Mouse (Mus musculus) MEL (cell line): ENCODE measurements around the gene Ifitm3. TPM values are rescaled to one million over a fixed set of nuclear protein-coding genes. Genes with fewer than 3 reads are reported as not detected.

ENCODE experiments used
- DNase-seq: peaks from one replicate; pipeline ENCODE4 v3.0.0; 2011; ENCODE audit warnings: low read depth, low spot score
- H3K27ac ChIP-seq: 2 replicates; pipeline ENCODE4 v1.5.1; 2012; ENCODE audit warnings: low read depth, mild to moderate bottlenecking, control low read depth, low read length, moderate library complexity; ENCODE audit not compliant: control insufficient read depth
- H3K27me3 ChIP-seq, 2 experiments: fragments of 150-350 bp in 1 of 2; sonication (generic) in 1 of 2; 2 replicates each; pipeline ENCODE4 v1.6.1; 2012; ENCODE audit warnings: low read length in 2 of 2, mild to moderate bottlenecking in 2 of 2, improper control_type of control experiment in 1 of 2, moderate library complexity in 1 of 2; ENCODE audit not compliant: insufficient read depth in 2 of 2, control insufficient read depth in 1 of 2
- H3K36me3 ChIP-seq, 2 experiments: 2 replicates each; pipeline ENCODE4 v1.6.1; 2012 to 2014; ENCODE audit warnings: low read length in 2 of 2, improper control_type of control experiment in 1 of 2, inconsistent platforms in 1 of 2, mild to moderate bottlenecking in 1 of 2; ENCODE audit not compliant: insufficient read depth in 2 of 2, control insufficient read depth in 1 of 2
- H3K4me1 ChIP-seq, 2 experiments: fragments of 150-350 bp in 1 of 2; sonication (generic) in 1 of 2; 2 replicates each; pipeline ENCODE4 v1.6.1; 2012; ENCODE audit warnings: low read length in 2 of 2, improper control_type of control experiment in 1 of 2, mild to moderate bottlenecking in 1 of 2; ENCODE audit not compliant: insufficient read depth in 2 of 2, control insufficient read depth in 1 of 2
- H3K4me3 ChIP-seq, 2 experiments: fragments of 150-350 bp in 1 of 2; sonication (generic) in 1 of 2; 2 replicates each; pipeline ENCODE4 v1.5.1; 2012; ENCODE audit warnings: low read depth in 2 of 2, low read length in 2 of 2, mild to moderate bottlenecking in 2 of 2, moderate library complexity in 2 of 2, control low read depth in 1 of 2, improper control_type of control experiment in 1 of 2; ENCODE audit not compliant: control insufficient read depth in 1 of 2, insufficient read depth in 1 of 2
- H3K79me2 ChIP-seq: 2 replicates; pipeline ENCODE4 v1.6.1; 2012; ENCODE audit warnings: mild to moderate bottlenecking, low read length, moderate library complexity; ENCODE audit not compliant: control insufficient read depth, poor library complexity, insufficient read depth
- H3K9ac ChIP-seq: 2 replicates; pipeline ENCODE4 v1.6.1; 2012; ENCODE audit warnings: low read depth, mild to moderate bottlenecking, control low read depth, low read length, moderate library complexity; ENCODE audit not compliant: control insufficient read depth, poor library complexity, severe bottlenecking
- H3K9me3 ChIP-seq: fragments of 150-350 bp; sonication (generic); replicated peaks from 2 replicates; pipeline ENCODE4 v1.6.1; 2012; ENCODE audit warnings: mild to moderate bottlenecking, low read length, improper control_type of control experiment, moderate library complexity; ENCODE audit not compliant: insufficient read depth
- E2F4 ChIP-seq: IDR thresholded peaks from 2 replicates; pipeline ENCODE4 v1.6.1; 2011; ENCODE audit warnings: low read depth, low read length, improper control_type of control experiment, borderline replicate concordance
- EP300 ChIP-seq, 2 experiments: IDR thresholded peaks; 2 replicates each; pipeline ENCODE4 v1.6.1; 2011; ENCODE audit warnings: improper control_type of control experiment in 2 of 2, low read length in 2 of 2, low read depth in 1 of 2, mild to moderate bottlenecking in 1 of 2
- GABPA ChIP-seq: IDR thresholded peaks from 2 replicates; pipeline ENCODE4 v1.6.1; 2012; ENCODE audit warnings: low read depth, mild to moderate bottlenecking, inconsistent platforms, low read length, improper control_type of control experiment, moderate library complexity
- GATA1 ChIP-seq: IDR thresholded peaks from 2 replicates; pipeline ENCODE4 v1.6.1; 2011; ENCODE audit warnings: low read depth, low read length, improper control_type of control experiment
- MAFK ChIP-seq: IDR thresholded peaks from 2 replicates; pipeline ENCODE4 v1.6.1; 2011; ENCODE audit warnings: low read depth, mild to moderate bottlenecking, low read length, improper control_type of control experiment, borderline replicate concordance
- MXI1 ChIP-seq: IDR thresholded peaks from 2 replicates; pipeline ENCODE4 v1.6.1; 2011; ENCODE audit warnings: mild to moderate bottlenecking, low read depth, low read length, improper control_type of control experiment
- MYC ChIP-seq: IDR thresholded peaks from 2 replicates; pipeline ENCODE4 v1.6.1; 2011; ENCODE audit warnings: low read depth, mild to moderate bottlenecking, low read length, improper control_type of control experiment, moderate library complexity
- NELFE ChIP-seq: IDR thresholded peaks from 2 replicates; pipeline ENCODE4 v1.6.1; 2011; ENCODE audit warnings: low read depth, low read length, improper control_type of control experiment
- NRF1 ChIP-seq: IDR thresholded peaks from 2 replicates; pipeline ENCODE4 v1.6.1; 2014; ENCODE audit warnings: low read depth, mild to moderate bottlenecking, inconsistent platforms, low read length, improper control_type of control experiment, moderate library complexity; ENCODE audit not compliant: poor library complexity, insufficient read depth, severe bottlenecking
- POLR2AphosphoS2 ChIP-seq: IDR thresholded peaks from 2 replicates; pipeline ENCODE4 v1.6.1; 2011; ENCODE audit warnings: low read length, improper control_type of control experiment
- POLR2AphosphoS5 ChIP-seq: IDR thresholded peaks from 2 replicates; pipeline ENCODE4 v1.6.1; 2012; ENCODE audit warnings: low read depth, borderline replicate concordance, mild to moderate bottlenecking, inconsistent platforms, low read length, moderate library complexity, mixed read lengths
- SIN3A ChIP-seq: IDR thresholded peaks from 2 replicates; pipeline ENCODE4 v1.6.1; 2012; ENCODE audit warnings: low read length, improper control_type of control experiment, inconsistent platforms
- SMC3 ChIP-seq: IDR thresholded peaks from 2 replicates; pipeline ENCODE4 v1.6.1; 2011; ENCODE audit warnings: low read depth, low read length, improper control_type of control experiment
- TAL1 ChIP-seq: IDR thresholded peaks from 2 replicates; pipeline ENCODE4 v1.6.1; 2012; ENCODE audit warnings: mild to moderate bottlenecking, inconsistent platforms, low read length, moderate library complexity, mixed read lengths
- TBP ChIP-seq: IDR thresholded peaks from 2 replicates; pipeline ENCODE4 v1.8.0; 2011; ENCODE audit warnings: low read depth, low read length, improper control_type of control experiment
- TCF12 ChIP-seq: IDR thresholded peaks from 2 replicates; pipeline ENCODE4 v1.6.1; 2014; ENCODE audit warnings: low read depth, mild to moderate bottlenecking, inconsistent platforms, low read length, improper control_type of control experiment, moderate library complexity
- UBTF ChIP-seq: IDR thresholded peaks from 2 replicates; pipeline ENCODE4 v1.6.1; 2012; ENCODE audit warnings: low read depth, mild to moderate bottlenecking, inconsistent platforms, low read length, improper control_type of control experiment, moderate library complexity, borderline replicate concordance; ENCODE audit not compliant: insufficient read depth
- USF2 ChIP-seq, 2 experiments: IDR thresholded peaks; 2 replicates each; pipeline ENCODE4 v1.6.1; 2011 to 2012; ENCODE audit warnings: improper control_type of control experiment in 2 of 2, low read length in 2 of 2, borderline replicate concordance in 1 of 2, inconsistent platforms in 1 of 2, low read depth in 1 of 2, mild to moderate bottlenecking in 1 of 2; ENCODE audit not compliant: insufficient read depth in 1 of 2
- ZKSCAN1 ChIP-seq: IDR thresholded peaks from 2 replicates; pipeline ENCODE4 v1.6.1; 2012; ENCODE audit warnings: low read depth, mild to moderate bottlenecking, inconsistent platforms, low read length, improper control_type of control experiment, moderate library complexity
- ZNF384 ChIP-seq: IDR thresholded peaks from 2 replicates; pipeline ENCODE4 v1.6.1; 2012; ENCODE audit warnings: low read depth, mild to moderate bottlenecking, inconsistent platforms, low read length, improper control_type of control experiment
- polyA plus RNA-seq, 2 experiments: library from polyadenylated mRNA; stranded (reverse) in 1 of 2; unstranded in 1 of 2; fragments of >175 nt in 1 of 2; fragments of >200 nt in 1 of 2; gene quantifications; 2 replicates each; pipeline versions ENCODE4 v1.2.1 to v1.2.4; 2012; ENCODE audit warnings: low replicate concordance in 2 of 2, low read depth in 1 of 2; ENCODE audit not compliant: insufficient read length in 2 of 2, insufficient read depth in 1 of 2, missing spikeins in 1 of 2
- total RNA-seq: library from RNA; depleted of rRNA; stranded (reverse); fragments of 300-350 nt; gene quantifications from 2 replicates; pipeline ENCODE4 v1.2.3, GENCODE M21; 2012

Gene Ifitm3
- total and polyA plus RNA-seq, 3 experiments = 6.4 to 12.8 TPM; not detected in 1

GRCm38 (mm10) chr7:141003248-141004010 lies 7.1 kb downstream of the Ifitm3 start:
- Histone ChIP-seq H3K36me3 (no peaks in the 10 kb centered on the region), H3K27ac (no peak overlapping the region)
- TF ChIP-seq NELFE (no peak), MYC (no peak), UBTF (no peak), SMC3 (no peak), USF2 (IDR thresholded peaks at IDR 0.05; ENCODE audit: borderline replicate concordance in 1 of 2, insufficient read depth in 1 of 2, low read depth in 1 of 2, low read length in 2 of 2) (no peak), MAFK (no peak), ZKSCAN1 (no peak), TAL1 (no peak), GATA1 (no peak), SIN3A (no peak)
- TF ChIP-seq, all 39 proteins: peak for 0
- DNase-seq = no peak
- Histone ChIP-seq H3K9ac (no peak overlapping the region), H3K4me3 (no peak overlapping the region), H3K9me3 (no peaks in the 10 kb centered on the region), H3K79me2 (no peaks in the 10 kb centered on the region), H3K4me1 (peaks cover 0 to 7% of the 10 kb centered on the region in 2 experiments; a peak in 1 of 4 replicates), H3K27me3 (peaks cover 0 to 3% of the 10 kb centered on the region in 2 experiments; a peak in 2 of 4 replicates)

- DNase-seq = no peak
- H3K27me3 ChIP-seq = peaks cover 0 to 3% of the 10 kb centered on the region in 2 experiments; a peak in 2 of 4 replicates
- no peak overlapping the region for H3K27ac ChIP-seq
- TF ChIP-seq ZNF384 (no peak), GATA1 (no peak), E2F4 (no peak), EP300 (IDR thresholded peaks at IDR 0.05; ENCODE audit: low read depth in 1 of 2, low read length in 2 of 2) (no peak), POLR2AphosphoS2 (no peak), NRF1 (no peak), TCF12 (no peak), TBP (no peak), TAL1 (no peak), POLR2AphosphoS5 (no peak), GABPA (no peak), MXI1 (no peak)
- no peaks in the 10 kb centered on the region for H3K79me2 ChIP-seq
- H3K4me3 ChIP-seq = no peak overlapping the region
- H3K36me3 ChIP-seq = no peaks in the 10 kb centered on the region
- no peaks in the 10 kb centered on the region for H3K4me1 ChIP-seq
- no peaks in the 10 kb centered on the region for H3K9me3 ChIP-seq
- no peak overlapping the region for H3K9ac ChIP-seq
Observed at GRCm38 (mm10) chr7:141000881-141001708, 9.5 kb downstream of the Ifitm3 start.
